Mouse (Mus musculus) embryonic facial prominence, embryonic 14.5 days (tissue): Measurements from ENCODE around the gene Mesd. TPM values are rescaled to one million over a fixed set of nuclear protein-coding genes. Genes with fewer than 3 reads are reported as not detected.

Experiments used
- ATAC-seq: fragments of 200-750 bp; cut with Nextera tagmentation; 2 replicates; pipeline ENCODE4 v1.8.0; 2017; ENCODE audit warnings: low read depth, moderate number of reproducible peaks, moderate TSS enrichment
- DNase-seq: peaks from one replicate; pipeline ENCODE4 v3.0.0-alpha.2; 2015; ENCODE audit warnings: low spot score
- H3K27ac ChIP-seq: fragments of 300-500 bp; sonication (generic); replicated peaks from 2 replicates; pipeline ENCODE4 v1.5.1; 2014; ENCODE audit warnings: low read depth, mild to moderate bottlenecking, low read length, moderate library complexity
- H3K27me3 ChIP-seq: fragments of 300-500 bp; sonication (generic); replicated peaks from 2 replicates; pipeline ENCODE4 v1.6.1; 2014; ENCODE audit warnings: low read length; ENCODE audit not compliant: control insufficient read depth, insufficient read depth
- H3K36me3 ChIP-seq: fragments of 300-500 bp; sonication (generic); 2 replicates; pipeline ENCODE4 v1.6.1; 2014; ENCODE audit warnings: low read length, mixed read lengths; ENCODE audit not compliant: control insufficient read depth, insufficient read depth
- H3K4me1 ChIP-seq: fragments of 300-500 bp; sonication (generic); 2 replicates; pipeline ENCODE4 v1.6.1; 2014; ENCODE audit warnings: antibody characterized with exemption, low read length; ENCODE audit not compliant: control insufficient read depth, insufficient read depth
- H3K4me2 ChIP-seq: fragments of 300-500 bp; sonication (generic); 2 replicates; pipeline ENCODE4 v1.6.1; 2014; ENCODE audit warnings: low read depth, mild to moderate bottlenecking, low read length, moderate library complexity, mixed read lengths
- H3K4me3 ChIP-seq: fragments of 300-500 bp; sonication (generic); 2 replicates; pipeline ENCODE4 v1.5.1; 2014; ENCODE audit warnings: low read depth, mild to moderate bottlenecking, low read length
- H3K9ac ChIP-seq: fragments of 300-500 bp; sonication (generic); 2 replicates; pipeline ENCODE4 v1.6.1; 2014; ENCODE audit warnings: low read depth, mild to moderate bottlenecking, low read length, moderate library complexity, mixed read lengths
- H3K9me3 ChIP-seq: fragments of 300-500 bp; sonication (generic); 2 replicates; pipeline ENCODE4 v1.6.1; 2016; ENCODE audit warnings: low read length; ENCODE audit not compliant: control insufficient read depth
- WGBS: fragments of 180-500 bp; shearing (Covaris S2); extraction: QIAGEN DNeasy Blood & Tissue Kit; methylation state at CpG from one replicate; pipeline ENCODE4 v1.1.7; 2014; 5-methylcytosine and 5-hydroxymethylcytosine counted together
- polyA plus RNA-seq: library from polyadenylated mRNA; unstranded; fragments of >200 nt; fragmentation: Nextera tagmentation; extraction: Ambion mirVana; gene quantifications from 2 replicates; pipeline ENCODE4 v1.2.1, GENCODE M21; 2014

Gene Mesd
- polyA plus RNA-seq, 1 experiment from 2014 or later: 84.2 TPM

GRCm38 (mm10) chr7:83920241-83920640, 36.0 kb downstream of the Mesd start:
- no peak overlapping the region for H3K4me2 ChIP-seq
- H3K9me3 ChIP-seq: no peaks in the 10 kb centered on the region
- DNase-seq: no peak
- no peaks in the 10 kb centered on the region for H3K4me1 ChIP-seq
- H3K27me3 ChIP-seq: no peaks in the 10 kb centered on the region
- H3K36me3 ChIP-seq: no peaks in the 10 kb centered on the region
- no peak for ATAC-seq
- H3K9ac ChIP-seq: no peak overlapping the region
- no peak overlapping the region for H3K4me3 ChIP-seq
- WGBS: 82% methylated on average over 4 of the region's 4 CpGs
- H3K27ac ChIP-seq: no peak overlapping the region

GRCm38 (mm10) chr7:83921637-83922036, 37.4 kb downstream of the Mesd start:
- Histone ChIP-seq H3K36me3 (no peaks in the 10 kb centered on the region), H3K27ac (no peak overlapping the region), H3K9ac (no peak overlapping the region), H3K4me2 (no peak overlapping the region), H3K4me3 (no peak overlapping the region), H3K4me1 (no peaks in the 10 kb centered on the region), H3K9me3 (no peaks in the 10 kb centered on the region), H3K27me3 (no peaks in the 10 kb centered on the region)
- 23% methylated on average over 3 of the region's 3 CpGs for WGBS
- ATAC-seq (no peak), DNase-seq (no peak)

GRCm38 (mm10) chr7:83939017-83939721, 54.9 kb downstream of the Mesd start:
- peak; percentile 14 for DNase-seq
- WGBS: 63% methylated on average over 3 of the region's 3 CpGs
- peak; percentile 26; the same call in 1 of the 2 replicates for ATAC-seq
- no peak overlapping the region for H3K4me3 ChIP-seq
- H3K4me1 ChIP-seq: no peaks in the 10 kb centered on the region
- no peaks in the 10 kb centered on the region for H3K9me3 ChIP-seq
- H3K4me2 ChIP-seq: no peak overlapping the region
- no peaks in the 10 kb centered on the region for H3K27me3 ChIP-seq
- H3K36me3 ChIP-seq: no peaks in the 10 kb centered on the region
- no peak overlapping the region for H3K9ac ChIP-seq
- H3K27ac ChIP-seq: no peak overlapping the region

GRCm38 (mm10) chr7:83940136-83940535, 55.9 kb downstream of the Mesd start:
- ATAC-seq (no peak), DNase-seq (no peak)
- no peaks in the 10 kb centered on the region for H3K9me3 ChIP-seq
- H3K36me3 ChIP-seq: no peaks in the 10 kb centered on the region
- H3K9ac ChIP-seq: no peak overlapping the region
- no peak overlapping the region for H3K4me2 ChIP-seq
- WGBS: 63% methylated on average over 2 of the region's 2 CpGs
- H3K27ac ChIP-seq: no peak overlapping the region
- H3K4me1 ChIP-seq: no peaks in the 10 kb centered on the region
- H3K4me3 ChIP-seq: no peak overlapping the region
- no peaks in the 10 kb centered on the region for H3K27me3 ChIP-seq

GRCm38 (mm10) chr7:83941701-83942101, 57.4 kb downstream of the Mesd start:
- H3K9ac ChIP-seq: no peak overlapping the region
- H3K4me3 ChIP-seq: no peak overlapping the region
- no peak overlapping the region for H3K27ac ChIP-seq
- no peaks in the 10 kb centered on the region for H3K27me3 ChIP-seq
- H3K4me2 ChIP-seq: no peak overlapping the region
- DNase-seq (no peak), ATAC-seq (no peak)
- no peaks in the 10 kb centered on the region for H3K4me1 ChIP-seq
- no peaks in the 10 kb centered on the region for H3K36me3 ChIP-seq
- WGBS: 87% methylated on average over 8 of the region's 8 CpGs
- no peaks in the 10 kb centered on the region for H3K9me3 ChIP-seq

- Histone ChIP-seq H3K27ac (no peak overlapping the region), H3K9me3 (no peaks in the 10 kb centered on the region), H3K27me3 (no peaks in the 10 kb centered on the region), H3K9ac (no peak overlapping the region), H3K36me3 (no peaks in the 10 kb centered on the region), H3K4me2 (no peak overlapping the region), H3K4me3 (no peak overlapping the region), H3K4me1 (no peaks in the 10 kb centered on the region)
- DNase-seq: no peak
- ATAC-seq: no peak
- 71% methylated on average over 7 of the region's 7 CpGs for WGBS
Observed at GRCm38 (mm10) chr7:83948743-83949142, 64.5 kb downstream of the Mesd start.

- DNase-seq (no peak), ATAC-seq (no peak)
- Histone ChIP-seq H3K4me3 (no peak overlapping the region), H3K9ac (no peak overlapping the region), H3K27me3 (no peaks in the 10 kb centered on the region), H3K27ac (no peak overlapping the region), H3K9me3 (no peaks in the 10 kb centered on the region), H3K4me2 (no peak overlapping the region), H3K36me3 (no peaks in the 10 kb centered on the region), H3K4me1 (no peaks in the 10 kb centered on the region)
- WGBS: 76% methylated on average over 6 of the region's 6 CpGs
Observed at GRCm38 (mm10) chr7:83949662-83950061, 65.4 kb downstream of the Mesd start.

Other genes starting within 250 kb of the Mesd start
- gene Il16, start 138.7 kb upstream of the Mesd start, polyA plus RNA-seq: 6.0 and 7.2 TPM in 2 replicates
- 2.0 and 4.3 TPM in 2 replicates for gene Cfap161, start 89.6 kb upstream of the Mesd start, polyA plus RNA-seq
- 14.9 and 15.1 TPM in 2 replicates for gene Tlnrd1, start 161 bp upstream of the Mesd start, polyA plus RNA-seq
- gene Cemip, start 202.0 kb downstream of the Mesd start, polyA plus RNA-seq: 1.1 TPM in 2 replicates